Mouse (Mus musculus): ENCODE results near the gene Inpp5d.

- TF ChIP-seq CTCF (IDR thresholded peaks at IDR 0.05; ENCODE audit: low read depth) (no peak), EP300 (IDR thresholded peaks at IDR 0.05; ENCODE audit: low read depth) (no peak)
Observed at GRCm38 (mm10) chr1:87733212-87733611, 113.1 kb downstream of the Inpp5d start.
